Mouse (Mus musculus): Measurements from ENCODE around the gene Mier1.

Mier1 gene

DNA sequence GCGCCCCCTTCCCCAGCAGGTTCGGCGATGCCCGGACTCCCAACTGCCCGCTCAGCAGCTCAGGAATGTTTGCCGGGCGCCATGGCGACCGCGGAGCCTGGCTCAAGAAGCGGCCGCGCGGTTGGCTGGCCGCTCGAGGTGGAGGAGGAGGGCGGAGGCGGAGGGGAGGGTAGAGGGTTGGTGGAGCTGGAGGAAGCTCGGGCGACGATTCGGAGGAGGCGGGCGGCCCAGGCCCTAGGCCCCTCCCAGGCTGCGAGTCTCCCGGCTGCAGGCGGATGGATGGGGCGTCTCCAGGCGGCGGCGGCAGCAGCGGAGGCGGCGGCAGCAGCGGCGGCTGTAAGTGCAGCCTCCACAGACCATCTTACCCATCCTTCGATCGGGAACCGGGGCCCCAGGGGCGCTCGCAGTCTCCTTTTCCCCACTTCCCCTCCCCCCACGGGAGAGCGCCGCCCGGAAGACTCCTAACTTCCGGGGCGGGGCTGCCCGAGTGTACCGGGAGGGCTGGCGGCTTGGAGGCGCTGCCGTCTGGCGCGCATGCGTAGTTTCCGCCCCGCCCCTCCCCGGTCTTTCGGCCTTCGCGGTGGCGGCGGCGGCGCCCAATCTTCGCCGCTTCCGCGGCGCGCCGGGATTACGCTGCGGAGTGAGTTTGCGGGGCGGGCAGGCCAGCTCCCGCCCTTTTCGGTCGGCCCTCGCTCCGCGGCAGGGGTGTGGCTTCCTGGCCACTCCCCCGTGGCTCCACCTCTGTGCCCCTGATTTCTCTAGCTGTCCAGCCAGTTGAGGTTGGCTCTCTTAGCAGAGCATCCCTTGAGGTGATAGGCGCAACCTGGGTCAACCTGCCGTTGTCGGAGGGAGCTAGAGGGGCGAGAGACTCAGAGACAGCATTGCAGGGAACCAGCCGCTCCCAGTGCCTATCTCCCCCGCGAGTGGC, at the start of gene Mier1, which contains the start of gene Wdr78:
TSS of gene Mier1 (plus strand) at position 207 of the 928 bp plus-strand sequence.
TSS of gene Wdr78 (minus strand) at position 372 of the 928 bp plus-strand sequence.
- peak; percentile 97 for DNase-seq (ENCODE audit: low spot score in 2 of 2)

- no peak for DNase-seq (ENCODE audit: low spot score in 2 of 2)
These were observed 49.8 kb upstream of the Mier1 start for GRCm38 (mm10) chr4:103064421-103064820.

DNA sequence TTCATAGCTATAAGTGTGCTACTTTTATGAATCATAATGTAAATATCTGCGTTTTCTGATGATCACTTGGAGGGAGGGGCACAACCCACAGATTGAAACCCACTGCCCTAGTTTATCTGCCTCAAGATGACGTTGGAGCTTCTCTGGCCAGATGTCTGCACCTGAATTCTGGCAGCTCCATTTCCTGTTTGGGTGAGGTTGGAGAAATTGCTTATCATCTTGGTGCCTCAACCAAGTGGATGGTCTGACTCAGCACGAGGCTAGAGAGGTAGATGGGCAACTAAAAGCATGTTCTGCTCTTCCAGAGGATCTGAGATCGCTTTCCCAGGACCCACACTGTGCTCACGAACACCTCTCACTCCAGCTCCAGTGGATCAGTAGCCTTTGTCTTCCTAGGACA, 49.2 kb upstream of the Mier1 start:
- no peak for DNase-seq (ENCODE audit: low spot score in 2 of 2)

DNA sequence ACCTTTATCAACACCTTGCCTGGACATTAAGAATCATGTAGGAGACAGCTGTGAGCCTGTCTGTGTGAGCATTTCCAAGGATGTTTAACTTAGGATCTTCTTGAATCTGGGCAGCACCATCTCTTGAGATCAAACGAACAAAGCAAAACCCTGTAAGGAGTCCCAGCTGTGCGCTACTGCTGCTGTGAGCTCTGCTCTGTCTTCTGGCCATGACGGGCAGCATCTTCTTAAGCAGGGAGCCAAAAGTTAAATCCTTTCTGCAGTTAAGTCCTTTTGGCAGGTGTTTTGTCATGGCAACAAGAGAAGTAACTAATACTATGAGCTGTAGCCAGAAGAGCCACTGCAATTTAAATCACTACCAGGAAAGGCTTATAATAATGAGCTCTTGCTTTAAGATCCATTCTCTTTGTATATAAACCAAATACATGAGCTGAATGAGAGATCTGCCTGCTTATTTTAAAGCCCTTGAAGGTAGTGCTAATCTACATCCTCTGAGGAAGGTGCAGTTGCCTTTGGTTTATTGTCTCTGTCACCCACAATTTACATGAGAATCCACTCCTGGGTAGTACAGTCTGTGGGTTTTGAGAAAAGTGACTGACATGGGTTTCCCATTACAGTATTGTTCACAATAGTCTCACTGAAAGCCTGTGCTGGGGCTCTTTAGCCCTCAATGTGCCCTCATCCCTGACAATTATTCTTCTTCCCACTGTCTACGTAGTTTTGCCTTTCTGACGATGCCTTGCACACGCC, 46.1 kb upstream of the Mier1 start:
- no peak for DNase-seq (ENCODE audit: low spot score in 2 of 2)

- DNase-seq (ENCODE audit: low spot score in 2 of 2), result no peak
These were observed 43.6 kb upstream of the Mier1 start for GRCm38 (mm10) chr4:103070631-103071030.

- DNase-seq (ENCODE audit: low spot score in 2 of 2), result no peak
These were observed 29.0 kb upstream of the Mier1 start for GRCm38 (mm10) chr4:103085237-103085636.

GRCm38 (mm10) chr4:103095921-103096320, 18.3 kb upstream of the Mier1 start:
- no peak for DNase-seq (ENCODE audit: low spot score in 2 of 2)

- no peak for DNase-seq (ENCODE audit: low spot score in 2 of 2)
These were observed 15.7 kb upstream of the Mier1 start for GRCm38 (mm10) chr4:103098532-103098931.

- peak in 1 of 2 experiments; percentile 26 for DNase-seq (ENCODE audit: low spot score in 2 of 2)
These were observed 1.5 kb upstream of the Mier1 start for GRCm38 (mm10) chr4:103112651-103113050.

DNA sequence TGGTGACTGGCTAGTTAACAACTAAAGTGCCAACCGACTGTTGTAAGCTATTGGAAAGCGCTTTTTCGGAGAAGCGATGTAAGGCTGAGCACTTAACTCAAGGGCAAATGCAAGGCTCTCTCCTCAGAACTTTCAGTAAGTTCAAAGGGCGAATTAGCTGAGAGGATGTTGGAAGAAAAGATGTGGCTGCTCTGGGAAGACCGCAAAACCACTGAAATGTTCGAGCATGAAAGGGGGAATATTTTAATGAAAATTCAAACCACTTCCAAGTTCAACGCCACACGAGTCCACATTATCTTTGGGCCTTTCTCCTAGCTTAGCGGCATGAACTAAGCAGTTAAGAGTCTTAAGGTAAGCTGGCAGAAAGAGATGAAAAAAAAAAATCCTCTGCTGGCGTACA, 788 bp upstream of the Mier1 start:
- DNase-seq (ENCODE audit: low spot score in 2 of 2), result no peak

DNA sequence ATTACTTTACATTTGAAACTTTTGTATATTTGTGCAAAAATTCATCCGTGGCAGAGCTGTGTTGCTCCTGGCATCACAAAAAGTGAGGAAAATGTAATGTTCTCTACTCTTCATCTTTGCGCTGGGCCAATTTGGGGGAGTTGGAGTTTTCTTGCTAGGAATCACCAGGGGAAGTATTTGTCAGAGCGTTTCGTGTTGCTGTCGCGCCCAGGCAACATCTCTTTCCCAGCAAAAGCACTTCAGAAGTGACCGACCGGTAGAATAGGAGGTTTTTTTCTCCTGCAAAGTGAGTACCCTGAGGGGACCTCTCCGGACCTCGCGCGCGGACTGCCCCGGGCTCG, 4.7 kb downstream of the Mier1 start:
- DNase-seq (ENCODE audit: low spot score in 2 of 2), result no peak

DNA sequence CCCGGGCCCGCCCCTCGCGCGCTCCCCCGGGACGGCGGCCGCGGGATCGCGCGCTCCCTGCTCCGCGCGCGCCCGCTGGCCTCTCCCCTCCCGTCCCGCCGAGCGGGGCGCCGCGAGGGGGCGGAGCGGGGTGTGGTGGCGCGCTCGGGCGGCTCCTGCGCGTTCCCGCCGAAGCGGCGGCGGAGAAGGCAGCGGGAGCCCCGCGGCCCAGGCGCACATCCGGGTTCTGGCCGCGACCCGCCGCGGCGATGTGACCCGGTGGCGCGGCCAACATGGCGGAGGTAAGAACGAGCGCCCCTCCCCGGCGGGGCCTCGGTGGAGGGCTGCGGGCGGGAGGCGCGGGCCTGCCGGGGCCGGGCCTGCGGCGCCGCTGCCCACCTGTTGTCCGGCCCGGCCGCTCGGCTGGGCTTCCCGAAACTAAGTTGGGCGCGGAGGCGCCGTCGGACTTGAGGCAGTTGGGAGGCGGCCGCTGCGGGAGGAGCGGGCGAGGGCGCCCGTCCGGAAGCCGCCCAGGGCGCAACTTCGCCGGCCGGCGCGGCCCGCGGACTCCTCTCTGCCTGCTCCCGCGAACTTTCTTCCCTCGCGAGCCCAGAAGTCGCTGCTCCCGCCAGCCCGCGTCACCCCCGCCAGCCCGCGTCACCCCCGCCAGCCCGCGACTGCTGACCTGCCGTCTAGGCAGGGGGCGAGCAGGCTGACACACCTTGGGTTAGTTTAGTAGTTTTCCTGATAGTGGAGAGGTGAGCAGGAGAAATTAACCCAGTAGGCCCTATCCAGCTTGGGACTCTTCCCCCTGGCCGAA, 5.2 kb downstream of the Mier1 start:
- DNase-seq (ENCODE audit: low spot score in 2 of 2), result peak; percentile 68 to 77

- DNase-seq (ENCODE audit: low spot score in 2 of 2), result no peak
These were observed 5.8 kb downstream of the Mier1 start for GRCm38 (mm10) chr4:103120028-103120384.

- DNase-seq (ENCODE audit: low spot score in 2 of 2), result no peak
These were observed 6.2 kb downstream of the Mier1 start for GRCm38 (mm10) chr4:103120395-103120794.

DNA sequence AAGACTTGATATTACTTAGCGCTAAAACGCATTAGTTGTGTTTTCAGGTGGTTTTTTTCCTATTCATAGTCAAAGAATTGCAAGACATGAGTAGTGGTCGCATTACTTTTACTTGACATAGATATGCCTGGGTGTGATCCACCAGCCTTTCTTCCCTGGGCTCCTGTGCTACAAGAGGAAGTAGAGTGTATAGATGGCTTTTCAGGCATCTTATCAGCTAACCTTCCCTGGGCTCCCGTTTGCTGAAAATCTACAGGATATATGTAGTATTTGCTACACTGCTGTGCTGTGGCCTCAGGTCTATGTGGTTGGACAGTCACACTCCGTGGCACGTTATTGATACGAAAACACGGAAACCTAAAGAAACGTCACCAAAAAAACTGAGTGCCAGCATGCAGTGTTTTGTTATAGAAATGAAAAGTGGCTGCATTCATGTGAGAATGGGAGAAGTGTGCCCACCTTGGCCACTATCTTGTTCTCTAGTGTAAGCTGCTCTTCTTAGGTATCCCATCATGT, 6.7 kb downstream of the Mier1 start:
- no peak for DNase-seq (ENCODE audit: low spot score in 2 of 2)

DNA sequence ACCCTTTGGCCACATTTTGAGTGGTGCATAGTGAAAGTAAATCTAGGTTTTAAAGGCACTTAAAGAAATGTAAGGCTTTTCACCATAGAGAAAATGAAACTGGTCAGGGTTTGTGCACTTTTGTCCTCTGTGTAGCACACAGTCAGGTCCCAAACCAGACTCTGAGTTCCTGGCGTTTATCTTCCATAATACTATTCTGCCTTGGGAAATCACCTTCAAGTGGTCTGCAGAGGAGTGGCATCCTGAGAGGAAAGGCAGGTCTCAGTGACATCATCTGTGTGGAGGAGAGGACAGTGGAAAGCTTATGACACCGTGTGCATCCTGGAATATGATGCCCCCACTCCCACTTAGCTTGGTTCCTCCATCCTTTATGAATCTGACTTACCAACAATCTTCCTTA, 8.9 kb downstream of the Mier1 start:
- DNase-seq (ENCODE audit: low spot score in 2 of 2), result no peak

GRCm38 (mm10) chr4:103123606-103124005, 9.4 kb downstream of the Mier1 start:
- DNase-seq (ENCODE audit: low spot score in 2 of 2), result no peak

GRCm38 (mm10) chr4:103126533-103126932, 12.3 kb downstream of the Mier1 start:
- no peak for DNase-seq (ENCODE audit: low spot score in 2 of 2)

DNA sequence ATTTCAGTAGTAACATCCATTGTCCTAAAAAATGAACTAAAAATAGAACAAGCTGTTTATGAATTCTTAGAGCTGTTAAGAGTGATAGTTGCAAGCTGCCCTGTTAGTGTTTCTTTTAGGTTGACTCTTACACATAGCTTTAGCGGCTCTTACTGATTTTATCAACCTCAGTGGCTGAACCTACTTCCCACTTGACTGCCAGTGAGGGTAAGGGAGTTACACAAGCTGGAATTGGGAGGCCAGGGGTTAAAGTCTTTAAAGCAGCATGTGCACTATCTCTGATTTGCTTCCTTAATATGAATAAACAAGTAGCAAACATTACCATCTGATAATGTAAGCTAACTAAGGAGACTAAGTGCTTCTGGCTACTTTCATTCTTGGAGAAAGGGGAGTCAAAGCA, 22.8 kb downstream of the Mier1 start:
- no peak for DNase-seq (ENCODE audit: low spot score in 2 of 2)

DNA sequence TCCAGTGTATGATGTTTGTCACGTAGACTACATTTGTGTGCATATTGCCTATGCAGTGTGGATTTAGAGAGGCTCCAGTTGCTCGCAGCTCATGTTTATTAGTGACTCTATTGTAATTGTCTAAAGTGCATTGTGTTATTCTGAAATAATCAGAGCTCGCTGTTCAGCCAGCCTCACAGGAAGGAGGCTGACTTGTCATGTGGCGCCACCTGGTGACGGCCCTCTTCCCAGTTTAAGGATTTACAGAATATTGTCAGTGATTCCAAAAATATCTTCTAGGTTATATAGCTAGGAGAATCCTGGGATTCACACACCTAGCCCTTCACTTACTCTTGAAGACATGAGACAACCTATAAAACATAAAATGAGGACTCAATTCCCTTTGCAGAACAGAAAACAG, 32.1 kb downstream of the Mier1 start:
- DNase-seq (ENCODE audit: low spot score in 2 of 2), result peak; percentile 70 to 86

DNA sequence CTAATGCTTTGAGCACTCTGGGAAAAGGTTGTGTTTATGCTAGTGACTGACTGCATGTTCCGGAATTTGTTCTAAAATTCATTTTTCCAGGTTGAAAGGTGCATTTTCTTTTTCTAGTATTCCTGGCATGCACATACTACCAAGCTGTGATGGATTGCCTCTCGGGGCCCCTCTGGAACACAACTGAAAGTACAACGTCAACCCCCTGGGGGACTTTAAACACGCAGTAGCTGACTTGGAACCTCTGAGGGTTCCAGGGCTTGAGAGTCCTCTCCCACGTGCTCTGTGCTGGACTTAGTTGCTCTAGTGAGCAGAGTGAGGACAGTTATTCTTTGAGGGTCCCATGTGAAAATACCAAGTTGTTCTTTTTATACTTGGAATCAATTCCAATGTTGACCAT, 37.8 kb downstream of the Mier1 start:
- no peak for DNase-seq (ENCODE audit: low spot score in 2 of 2)

DNA sequence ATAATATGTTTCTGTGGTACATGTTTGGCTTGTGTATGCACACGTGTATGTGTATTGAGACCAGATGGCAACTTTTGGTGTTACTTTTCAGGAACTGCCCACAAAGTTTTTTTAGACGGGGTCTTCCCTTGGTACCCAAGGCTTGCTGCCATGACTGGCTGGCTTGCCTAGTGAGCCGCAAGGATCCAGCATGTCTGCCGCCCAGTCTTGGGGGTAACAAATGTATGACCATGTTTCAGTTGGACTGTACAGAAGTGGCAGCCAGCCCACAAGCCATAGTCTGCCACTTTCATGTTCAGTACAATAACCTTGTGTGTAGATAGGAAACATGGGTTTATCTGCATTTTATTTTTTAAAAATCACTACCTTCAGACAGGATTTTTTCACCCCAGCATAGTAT, 44.6 kb downstream of the Mier1 start:
- DNase-seq (ENCODE audit: low spot score in 2 of 2), result no peak

Measured in right cerebral cortex, postnatal 10 days (tissue).